Mouse (Mus musculus) E14TG2a.4 (cell line): ENCODE measurements around the gene Rnd1.

Experiments
- H3K27me3 ChIP-seq: 2 replicates; pipeline ENCODE4 v1.6.1; 2014; ENCODE audit warnings: low read length, control low read depth; ENCODE audit not compliant: insufficient read depth
- H3K36me3 ChIP-seq: 2 replicates; pipeline ENCODE4 v1.6.1; 2014; ENCODE audit warnings: low read length, control low read depth; ENCODE audit not compliant: insufficient read depth
- H3K4me1 ChIP-seq: replicated peaks from 2 replicates; pipeline ENCODE4 v1.6.1; 2014; ENCODE audit warnings: low read depth, low read length, control low read depth
- H3K4me3 ChIP-seq: replicated peaks from 2 replicates; pipeline ENCODE4 v1.5.1; 2014; ENCODE audit warnings: mild to moderate bottlenecking, low read length
- H3K9me3 ChIP-seq: 2 replicates; pipeline ENCODE4 v1.6.1; 2014; ENCODE audit warnings: low read length, control low read depth
- CTCF ChIP-seq: conservative IDR thresholded peaks from 2 replicates; pipeline ENCODE4 v1.5.1; 2014; ENCODE audit warnings: low read length
- NANOG ChIP-seq: IDR thresholded peaks from 2 replicates; pipeline ENCODE4 v1.6.1; 2014; ENCODE audit warnings: borderline replicate concordance, low read length, mixed read lengths
- POU5F1 ChIP-seq: IDR thresholded peaks from 2 replicates; pipeline ENCODE4 v1.6.1; 2014; ENCODE audit warnings: low read length, borderline replicate concordance

The Rnd1 gene

GRCm38 (mm10) chr15:98710442-98710841 lies 33.2 kb upstream of the Rnd1 start:
- Histone ChIP-seq H3K4me3 (no peak overlapping the region), H3K36me3 (no peaks in the 10 kb centered on the region), H3K9me3 (no peaks in the 10 kb centered on the region), H3K4me1 (peaks cover 10% of the 10 kb centered on the region; the same call in 1 of the 2 replicates), H3K27me3 (peaks cover 20% of the 10 kb centered on the region)
- peak; percentile 78 for TF ChIP-seq CTCF
- no peak for TF ChIP-seq NANOG
- no peak for TF ChIP-seq POU5F1

- H3K4me1 ChIP-seq: peaks cover 10% of the 10 kb centered on the region; the same call in 1 of the 2 replicates
- no peaks in the 10 kb centered on the region for H3K36me3 ChIP-seq
- no peaks in the 10 kb centered on the region for H3K9me3 ChIP-seq
- peaks cover 43% of the 10 kb centered on the region for H3K27me3 ChIP-seq
- H3K4me3 ChIP-seq: peak within 1 kb of the TSS; percentile 82
- no peak for TF ChIP-seq NANOG
- TF ChIP-seq CTCF: peak; percentile 59
- no peak for TF ChIP-seq POU5F1
These were observed 30.6 kb upstream of the Rnd1 start, which contains the start of gene Ccdc65 for GRCm38 (mm10) chr15:98707766-98708372. TSS of gene Ccdc65 (plus strand) at chr15:98708207.

- no peak for TF ChIP-seq NANOG
- no peak for TF ChIP-seq CTCF
- no peak for TF ChIP-seq POU5F1
- Histone ChIP-seq H3K4me1 (peaks cover 12% of the 10 kb centered on the region; the same call in 1 of the 2 replicates), H3K4me3 (no peak overlapping the region), H3K36me3 (no peaks in the 10 kb centered on the region), H3K27me3 (peaks cover 73% of the 10 kb centered on the region), H3K9me3 (no peaks in the 10 kb centered on the region)
These were observed 27.1 kb upstream of the Rnd1 start for GRCm38 (mm10) chr15:98704312-98704711.

GRCm38 (mm10) chr15:98699190-98700105 lies 22.2 kb upstream of the Rnd1 start:
- Histone ChIP-seq H3K4me1 (peaks cover 25% of the 10 kb centered on the region), H3K36me3 (no peaks in the 10 kb centered on the region), H3K27me3 (peaks cover 68% of the 10 kb centered on the region), H3K9me3 (no peaks in the 10 kb centered on the region), H3K4me3 (peak overlapping the region; percentile 72)
- TF ChIP-seq POU5F1 (no peak), CTCF (peak; percentile 45)

GRCm38 (mm10) chr15:98696216-98696615 lies 19.0 kb upstream of the Rnd1 start:
- peak overlapping the region; percentile 69 for H3K4me3 ChIP-seq
- no peaks in the 10 kb centered on the region for H3K9me3 ChIP-seq
- no peaks in the 10 kb centered on the region for H3K36me3 ChIP-seq
- H3K4me1 ChIP-seq: peaks cover 38% of the 10 kb centered on the region
- H3K27me3 ChIP-seq: peaks cover 48% of the 10 kb centered on the region
- TF ChIP-seq NANOG (no peak), POU5F1 (no peak), CTCF (no peak)

- peak overlapping the region; percentile 69 for H3K4me3 ChIP-seq
- no peaks in the 10 kb centered on the region for H3K9me3 ChIP-seq
- H3K4me1 ChIP-seq: peaks cover 42% of the 10 kb centered on the region
- peaks cover 43% of the 10 kb centered on the region for H3K27me3 ChIP-seq
- TF ChIP-seq NANOG (no peak), POU5F1 (no peak), CTCF (no peak)
- no peaks in the 10 kb centered on the region for H3K36me3 ChIP-seq
These were observed 18.5 kb upstream of the Rnd1 start for GRCm38 (mm10) chr15:98695726-98696125.

- TF ChIP-seq POU5F1 (no peak), CTCF (no peak), NANOG (no peak)
- H3K27me3 ChIP-seq: peaks cover 27% of the 10 kb centered on the region
- no peak overlapping the region for H3K4me3 ChIP-seq
- H3K9me3 ChIP-seq: no peaks in the 10 kb centered on the region
- H3K4me1 ChIP-seq: peaks cover 47% of the 10 kb centered on the region
- H3K36me3 ChIP-seq: no peaks in the 10 kb centered on the region
These were observed 15.0 kb upstream of the Rnd1 start for GRCm38 (mm10) chr15:98692171-98692715.

GRCm38 (mm10) chr15:98691486-98692147 lies 14.4 kb upstream of the Rnd1 start:
- TF ChIP-seq NANOG: no peak
- no peaks in the 10 kb centered on the region for H3K36me3 ChIP-seq
- no peak overlapping the region for H3K4me3 ChIP-seq
- H3K9me3 ChIP-seq: no peaks in the 10 kb centered on the region
- H3K4me1 ChIP-seq: peaks cover 46% of the 10 kb centered on the region
- H3K27me3 ChIP-seq: peaks cover 27% of the 10 kb centered on the region
